Mouse (Mus musculus) stomach, postnatal 0 days (tissue): ENCODE results near the gene Slc38a3. TPM values are rescaled to one million over a fixed set of nuclear protein-coding genes. Genes with fewer than 3 reads are reported as not detected.

Experiments used
- ATAC-seq: fragments of 200-750 bp; cut with Nextera tagmentation; 2 replicates; pipeline ENCODE4 v1.8.0; 2017; ENCODE audit not compliant: low FRiP score, low TSS enrichment
- DNase-seq: peaks from one replicate; pipeline ENCODE4 v3.0.0-alpha.2; 2016; ENCODE audit warnings: low spot score
- H3K27ac ChIP-seq: fragments of 300-500 bp; sonication (generic); replicated peaks from 2 replicates; pipeline ENCODE4 v1.5.1; 2014; ENCODE audit warnings: mild to moderate bottlenecking, control low read depth
- H3K27me3 ChIP-seq: fragments of 300-500 bp; sonication (generic); 2 replicates; pipeline ENCODE4 v1.6.1; 2014; ENCODE audit warnings: low read length; ENCODE audit not compliant: control insufficient read depth, insufficient read depth
- H3K36me3 ChIP-seq: fragments of 300-500 bp; sonication (generic); 2 replicates; pipeline ENCODE4 v1.6.1; 2014; ENCODE audit warnings: low read length, mixed read lengths; ENCODE audit not compliant: control insufficient read depth, insufficient read depth
- H3K4me1 ChIP-seq: fragments of 300-500 bp; sonication (generic); replicated peaks from 2 replicates; pipeline ENCODE4 v1.6.1; 2014; ENCODE audit warnings: antibody characterized with exemption; ENCODE audit not compliant: control insufficient read depth, insufficient read depth
- H3K4me2 ChIP-seq: fragments of 300-500 bp; sonication (generic); replicated peaks from 2 replicates; pipeline ENCODE4 v1.6.1; 2014; ENCODE audit warnings: low read depth, mild to moderate bottlenecking, control low read depth, moderate library complexity
- H3K4me3 ChIP-seq: fragments of 300-500 bp; sonication (generic); 2 replicates; pipeline ENCODE4 v1.5.1; 2014; ENCODE audit warnings: low read depth, low read length, control low read depth
- H3K9ac ChIP-seq: fragments of 300-500 bp; sonication (generic); 2 replicates; pipeline ENCODE4 v1.6.1; 2014; ENCODE audit warnings: mild to moderate bottlenecking, low read length, control low read depth, mixed read lengths
- H3K9me3 ChIP-seq: fragments of 300-500 bp; sonication (generic); 2 replicates; pipeline ENCODE4 v1.6.1; 2016; ENCODE audit warnings: low read length; ENCODE audit not compliant: control insufficient read depth
- CTCF ChIP-seq: IDR thresholded peaks from 2 replicates; pipeline ENCODE4 v1.5.1; 2016; ENCODE audit warnings: antibody characterized with exemption, low read depth, mild to moderate bottlenecking, moderate library complexity
- EP300 ChIP-seq: optimal IDR thresholded peaks from 2 replicates; pipeline ENCODE3; 2016; ENCODE audit warnings: antibody characterized with exemption
- WGBS: fragments of 180-500 bp; shearing (Covaris S2); extraction: QIAGEN DNeasy Blood & Tissue Kit; methylation state at CpG from one replicate; pipeline ENCODE4 v1.1.7; 2014; 5-methylcytosine and 5-hydroxymethylcytosine counted together
- polyA plus RNA-seq: library from polyadenylated mRNA; unstranded; fragments of >200 nt; fragmentation: Nextera tagmentation; extraction: Ambion mirVana; gene quantifications from 2 replicates; pipeline ENCODE4 v1.2.1, GENCODE M21; 2015

The Slc38a3 gene
- polyA plus RNA-seq, 1 experiment from 2014 or later: 0.95 TPM

DNA sequence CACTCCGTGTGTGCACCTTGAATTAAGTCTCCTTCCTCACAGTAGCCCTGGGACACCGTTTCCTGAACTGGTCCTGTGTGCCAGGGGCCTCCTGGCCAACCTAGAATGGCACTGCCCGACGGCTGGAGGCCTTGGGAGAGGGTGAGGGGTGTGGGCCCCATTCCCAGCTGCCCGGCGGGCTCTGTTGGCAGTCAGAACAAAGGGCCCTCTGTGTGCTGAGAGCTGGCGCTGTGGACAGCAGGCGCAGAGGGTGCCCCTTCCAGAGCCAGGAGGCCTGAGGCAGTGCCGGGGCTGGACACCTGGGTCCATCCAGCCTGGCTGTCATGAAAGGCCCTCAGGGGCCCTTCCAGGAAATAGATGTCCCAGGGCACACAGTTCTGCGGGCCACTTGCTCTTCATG lies 9.8 kb downstream of the Slc38a3 start:
- H3K27me3 ChIP-seq: no peaks in the 10 kb centered on the region
- no peak for TF ChIP-seq EP300
- no peak for TF ChIP-seq CTCF
- no peak overlapping the region for H3K4me2 ChIP-seq
- no peak overlapping the region for H3K9ac ChIP-seq
- no peaks in the 10 kb centered on the region for H3K9me3 ChIP-seq
- H3K4me1 ChIP-seq: no peaks in the 10 kb centered on the region
- no peak overlapping the region for H3K4me3 ChIP-seq
- ATAC-seq (peak; percentile 22; the same call in 1 of the 2 replicates), DNase-seq (peak; percentile 44)
- H3K36me3 ChIP-seq: no peaks in the 10 kb centered on the region
- WGBS: 72% methylated on average over 10 of the region's 10 CpGs
- H3K27ac ChIP-seq: no peak overlapping the region

DNA sequence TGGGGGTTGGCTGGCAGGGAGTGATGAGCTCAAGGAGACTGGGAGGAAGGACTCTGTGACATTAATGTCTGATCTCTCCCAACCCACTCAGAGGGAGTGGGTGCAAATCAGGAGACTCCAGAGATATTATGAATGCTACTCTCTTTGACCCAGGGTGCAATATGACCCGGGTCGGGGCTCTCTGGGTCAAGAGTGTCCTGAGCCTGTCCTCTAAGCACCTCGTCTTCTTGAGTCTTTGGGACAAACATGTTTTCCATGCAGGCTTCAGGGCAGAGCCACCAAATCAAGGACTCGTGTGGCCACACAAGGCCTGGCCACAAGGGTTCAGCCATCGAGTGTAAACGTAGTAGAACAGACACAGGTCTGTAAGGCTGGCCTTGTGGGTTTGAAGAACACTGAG lies 11.2 kb downstream of the Slc38a3 start:
- TF ChIP-seq CTCF (no peak), EP300 (no peak)
- Histone ChIP-seq H3K4me2 (no peak overlapping the region), H3K27me3 (no peaks in the 10 kb centered on the region), H3K9me3 (no peaks in the 10 kb centered on the region), H3K36me3 (no peaks in the 10 kb centered on the region), H3K4me1 (no peaks in the 10 kb centered on the region), H3K4me3 (no peak overlapping the region), H3K9ac (no peak overlapping the region), H3K27ac (no peak overlapping the region)
- 80% methylated on average over 6 of the region's 6 CpGs for WGBS
- no peak for ATAC-seq
- DNase-seq: no peak

GRCm38 (mm10) chr9:107657144-107657543 lies 12.2 kb downstream of the Slc38a3 start:
- WGBS: 86% methylated on average over 5 of the region's 5 CpGs
- H3K27me3 ChIP-seq: no peaks in the 10 kb centered on the region
- no peak overlapping the region for H3K4me2 ChIP-seq
- H3K9me3 ChIP-seq: no peaks in the 10 kb centered on the region
- no peaks in the 10 kb centered on the region for H3K4me1 ChIP-seq
- H3K27ac ChIP-seq: no peak overlapping the region
- no peak overlapping the region for H3K4me3 ChIP-seq
- H3K36me3 ChIP-seq: no peaks in the 10 kb centered on the region
- TF ChIP-seq CTCF (no peak), EP300 (no peak)
- no peak overlapping the region for H3K9ac ChIP-seq
- ATAC-seq: no peak
- DNase-seq: no peak

- H3K27me3 ChIP-seq: no peaks in the 10 kb centered on the region
- no peaks in the 10 kb centered on the region for H3K9me3 ChIP-seq
- no peak for DNase-seq
- no peak overlapping the region for H3K9ac ChIP-seq
- no peak overlapping the region for H3K27ac ChIP-seq
- H3K36me3 ChIP-seq: no peaks in the 10 kb centered on the region
- H3K4me2 ChIP-seq: no peak overlapping the region
- no peaks in the 10 kb centered on the region for H3K4me1 ChIP-seq
- H3K4me3 ChIP-seq: no peak overlapping the region
- TF ChIP-seq EP300 (no peak), CTCF (no peak)
- no peak for ATAC-seq
- 73% methylated on average over 4 of the region's 4 CpGs for WGBS
These were observed 14.7 kb downstream of the Slc38a3 start for GRCm38 (mm10) chr9:107654585-107654984.

DNA sequence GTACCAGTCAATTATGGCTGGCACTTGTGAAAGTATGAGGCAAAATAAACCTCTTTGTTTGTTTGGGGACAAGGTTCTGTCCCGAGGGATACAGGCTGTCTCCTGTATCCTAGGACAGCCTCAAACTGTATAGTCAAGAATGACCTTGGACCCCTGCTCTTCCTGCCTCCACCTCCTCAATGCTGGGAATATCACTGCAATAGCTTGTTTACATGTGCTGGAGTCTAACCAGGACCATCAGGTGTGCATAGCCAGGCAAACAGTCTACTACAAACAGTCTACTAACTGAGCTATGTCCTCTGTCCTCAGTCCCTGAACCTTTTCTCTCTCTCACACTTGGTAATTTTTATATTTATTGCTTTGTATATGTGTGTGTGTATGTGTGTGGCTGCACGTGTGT lies 15.9 kb downstream of the Slc38a3 start:
- Histone ChIP-seq H3K36me3 (no peaks in the 10 kb centered on the region), H3K27me3 (no peaks in the 10 kb centered on the region), H3K9me3 (no peaks in the 10 kb centered on the region), H3K4me3 (no peak overlapping the region), H3K27ac (no peak overlapping the region), H3K4me2 (no peak overlapping the region), H3K9ac (no peak overlapping the region), H3K4me1 (no peaks in the 10 kb centered on the region)
- TF ChIP-seq CTCF: no peak
- no peak for TF ChIP-seq EP300
- ATAC-seq: no peak
- 66% methylated on average over 2 of the region's 2 CpGs for WGBS
- no peak for DNase-seq

DNA sequence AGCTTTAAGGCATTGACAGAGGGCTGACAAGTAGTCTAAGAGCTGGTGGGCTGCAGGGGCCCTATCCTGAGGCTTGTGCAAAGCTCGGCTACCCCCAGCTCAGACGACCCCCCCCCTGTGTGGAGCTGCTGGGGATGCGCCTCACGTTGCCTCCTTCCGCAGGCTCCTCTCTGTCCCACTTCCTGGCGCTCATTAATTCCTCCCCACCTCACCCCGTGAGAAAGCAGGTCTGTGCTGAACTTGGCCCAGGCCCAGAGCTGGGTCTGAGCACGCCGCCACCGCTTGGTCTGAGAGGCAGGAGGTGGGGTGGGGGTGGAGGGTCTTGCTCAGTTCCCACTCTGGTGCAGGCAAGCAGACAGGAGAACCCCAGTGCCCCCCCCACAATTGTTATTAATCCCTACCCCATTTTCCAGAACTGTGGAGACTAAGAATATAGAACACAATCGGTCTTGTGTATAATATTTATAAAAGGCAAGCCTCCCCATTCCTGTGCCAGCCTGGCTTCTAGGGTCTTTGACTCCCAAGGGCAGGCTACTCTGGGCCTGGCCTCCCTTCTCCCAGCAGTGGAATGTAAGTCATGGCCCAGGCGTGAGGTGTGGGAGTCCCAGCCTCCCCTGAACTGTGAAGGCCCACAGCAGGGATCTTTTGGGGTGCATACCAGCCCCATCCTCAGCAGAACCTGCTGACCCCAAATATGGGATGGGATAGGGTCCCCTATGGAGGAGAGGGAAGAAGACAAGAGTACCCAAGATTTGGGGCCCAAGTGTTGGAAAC lies 18.4 kb downstream of the Slc38a3 start:
- no peaks in the 10 kb centered on the region for H3K9me3 ChIP-seq
- 30% methylated on average over 12 of the region's 12 CpGs for whole genome bisulfite sequencing
- ATAC-seq (no peak), DNase-seq (no peak)
- H3K4me3 ChIP-seq: no peak overlapping the region
- no peaks in the 10 kb centered on the region for H3K36me3 ChIP-seq
- H3K27ac ChIP-seq: no peak overlapping the region
- H3K4me1 ChIP-seq: no peaks in the 10 kb centered on the region
- H3K4me2 ChIP-seq: no peak overlapping the region
- no peak for TF ChIP-seq CTCF
- TF ChIP-seq EP300: no peak
- H3K9ac ChIP-seq: no peak overlapping the region
- no peaks in the 10 kb centered on the region for H3K27me3 ChIP-seq
